Mouse (Mus musculus) midbrain, embryonic 16.5 days (tissue): ENCODE results near the gene Mthfr. TPM values are rescaled to one million over a fixed set of nuclear protein-coding genes. Genes with fewer than 3 reads are reported as not detected.
A peak's percentile ranks its signal among the peaks of the same experiment; 100 is the strongest.

ENCODE experiments used
- ATAC-seq: fragments of 200-750 bp; cut with Nextera tagmentation; 2 replicates; pipeline ENCODE4 v1.8.0; 2017; ENCODE audit warnings: moderate TSS enrichment
- H3K27ac ChIP-seq: fragments of 300-500 bp; sonication (generic); 2 replicates; pipeline ENCODE4 v1.5.1; 2014; ENCODE audit warnings: mild to moderate bottlenecking, low read length, mixed read lengths
- H3K27me3 ChIP-seq: fragments of 300-500 bp; sonication (generic); 2 replicates; pipeline ENCODE4 v1.6.1; 2014; ENCODE audit warnings: low read depth, low read length, mixed read lengths; ENCODE audit not compliant: control insufficient read depth, insufficient read depth
- H3K36me3 ChIP-seq: fragments of 300-500 bp; sonication (generic); 2 replicates; pipeline ENCODE4 v1.6.1; 2014; ENCODE audit warnings: mild to moderate bottlenecking, low read length, moderate library complexity, mixed read lengths; ENCODE audit not compliant: control insufficient read depth, insufficient read depth
- H3K4me1 ChIP-seq: fragments of 300-500 bp; sonication (generic); 2 replicates; pipeline ENCODE4 v1.6.1; 2014; ENCODE audit warnings: mild to moderate bottlenecking, low read length, mixed read lengths; ENCODE audit not compliant: control insufficient read depth, insufficient read depth
- H3K4me2 ChIP-seq: fragments of 300-500 bp; sonication (generic); 2 replicates; pipeline ENCODE4 v1.6.1; 2014; ENCODE audit warnings: mild to moderate bottlenecking, low read length, mixed read lengths
- H3K4me3 ChIP-seq: fragments of 300-500 bp; sonication (generic); 2 replicates; pipeline ENCODE4 v1.5.1; 2014; ENCODE audit warnings: low read depth, mild to moderate bottlenecking, low read length, moderate library complexity, mixed read lengths
- H3K9ac ChIP-seq: fragments of 300-500 bp; sonication (generic); 2 replicates; pipeline ENCODE4 v1.6.1; 2014; ENCODE audit warnings: low read depth, low read length, mixed read lengths
- H3K9me3 ChIP-seq: fragments of 300-500 bp; sonication (generic); replicated peaks from 2 replicates; pipeline ENCODE4 v1.6.1; 2014; ENCODE audit warnings: mild to moderate bottlenecking, low read length, mixed read lengths; ENCODE audit not compliant: control insufficient read depth, poor library complexity, severe bottlenecking
- WGBS: fragments of 180-500 bp; shearing (Covaris S2); extraction: QIAGEN DNeasy Blood & Tissue Kit; methylation state at CpG from one replicate; pipeline ENCODE4 v1.1.7; 2014; 5-methylcytosine and 5-hydroxymethylcytosine counted together
- polyA plus RNA-seq: library from polyadenylated mRNA; unstranded; fragments of >200 nt; fragmentation: Nextera tagmentation; extraction: Ambion mirVana; gene quantifications from 2 replicates; pipeline ENCODE4 v1.2.1, GENCODE M21; 2015

The Mthfr gene
- polyA plus RNA-seq, 1 experiment from 2014 or later: 22.2 TPM

DNA sequence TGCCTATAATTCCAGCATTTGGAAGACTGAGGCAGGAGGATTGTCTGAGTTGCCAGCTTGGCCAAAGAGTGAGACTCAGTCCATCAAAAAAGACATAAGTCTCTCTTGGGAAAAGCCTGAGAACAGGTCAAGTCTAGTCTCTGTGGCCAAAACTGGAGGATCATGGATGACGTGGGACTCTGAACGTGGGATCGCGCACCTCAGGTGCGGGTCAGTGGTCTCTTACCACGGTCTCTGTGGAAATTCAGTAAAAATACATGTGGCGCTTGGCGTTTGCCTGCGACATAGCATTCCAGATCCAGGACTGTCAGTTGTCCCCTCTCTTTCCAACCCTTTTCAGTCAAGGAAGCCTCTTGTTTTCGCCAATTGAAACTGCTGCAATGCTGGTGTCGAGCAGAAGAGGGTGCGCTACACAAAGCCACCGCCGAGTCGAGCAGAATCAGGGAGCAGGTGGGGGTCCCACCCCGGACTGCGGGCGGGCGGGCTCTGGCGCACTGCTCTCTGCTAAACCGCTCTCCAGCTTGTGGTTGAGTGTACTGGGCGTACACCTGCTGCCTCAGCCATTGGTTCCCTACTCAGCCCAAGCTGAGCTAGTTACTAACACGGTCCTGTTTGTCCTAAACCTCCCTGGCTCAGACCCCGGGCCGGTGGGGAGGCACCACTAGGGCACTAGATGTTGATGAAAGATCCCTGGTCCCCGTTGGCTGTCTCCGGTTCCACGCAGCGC lies 63.1 kb downstream of the Mthfr start:
- Histone ChIP-seq H3K9me3 (no peaks in the 10 kb centered on the region), H3K4me1 (peaks cover 10% of the 10 kb centered on the region), H3K4me3 (peak overlapping the region; percentile 10; the same call in 1 of the 2 replicates), H3K4me2 (peak overlapping the region; percentile 49), H3K36me3 (0 out of 2 replicates have a peak, but pooled peaks cover 2% of the 10 kb centered on the region), H3K27ac (peak overlapping the region; percentile 68), H3K9ac (peak overlapping the region; percentile 47; the same call in 1 of the 2 replicates), H3K27me3 (no peaks in the 10 kb centered on the region)
- 17% methylated on average over 29 of the region's 29 CpGs for whole genome bisulfite sequencing
- peak; percentile 86 for ATAC-seq

DNA sequence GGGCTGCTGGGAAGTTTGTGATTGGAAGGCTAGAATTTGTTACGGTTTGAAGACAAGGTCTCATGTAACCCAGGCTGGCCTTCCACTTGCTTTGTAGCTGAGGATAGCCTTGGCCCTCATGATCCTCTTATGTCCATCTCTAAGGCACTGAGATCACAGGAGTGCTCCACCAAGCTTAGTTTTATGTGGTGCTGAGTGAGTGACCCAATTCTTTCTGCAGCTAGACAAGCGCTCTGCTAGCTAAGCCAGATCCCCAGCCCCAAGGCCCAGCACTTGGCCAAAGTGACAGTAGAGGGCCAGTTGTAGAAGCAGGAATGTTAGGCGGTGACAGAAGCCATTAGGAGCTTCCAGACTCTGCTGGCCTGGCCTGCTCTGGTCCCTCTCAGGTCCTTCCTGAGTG lies 65.3 kb downstream of the Mthfr start:
- no peak for ATAC-seq
- Histone ChIP-seq H3K36me3 (0 out of 2 replicates have a peak, but pooled peaks cover 2% of the 10 kb centered on the region), H3K4me3 (no peak overlapping the region), H3K4me2 (no peak overlapping the region), H3K27ac (no peak overlapping the region), H3K9me3 (no peaks in the 10 kb centered on the region), H3K4me1 (peaks cover 10% of the 10 kb centered on the region), H3K9ac (no peak overlapping the region), H3K27me3 (no peaks in the 10 kb centered on the region)
- WGBS: 91% methylated on average over 3 of the region's 3 CpGs

DNA sequence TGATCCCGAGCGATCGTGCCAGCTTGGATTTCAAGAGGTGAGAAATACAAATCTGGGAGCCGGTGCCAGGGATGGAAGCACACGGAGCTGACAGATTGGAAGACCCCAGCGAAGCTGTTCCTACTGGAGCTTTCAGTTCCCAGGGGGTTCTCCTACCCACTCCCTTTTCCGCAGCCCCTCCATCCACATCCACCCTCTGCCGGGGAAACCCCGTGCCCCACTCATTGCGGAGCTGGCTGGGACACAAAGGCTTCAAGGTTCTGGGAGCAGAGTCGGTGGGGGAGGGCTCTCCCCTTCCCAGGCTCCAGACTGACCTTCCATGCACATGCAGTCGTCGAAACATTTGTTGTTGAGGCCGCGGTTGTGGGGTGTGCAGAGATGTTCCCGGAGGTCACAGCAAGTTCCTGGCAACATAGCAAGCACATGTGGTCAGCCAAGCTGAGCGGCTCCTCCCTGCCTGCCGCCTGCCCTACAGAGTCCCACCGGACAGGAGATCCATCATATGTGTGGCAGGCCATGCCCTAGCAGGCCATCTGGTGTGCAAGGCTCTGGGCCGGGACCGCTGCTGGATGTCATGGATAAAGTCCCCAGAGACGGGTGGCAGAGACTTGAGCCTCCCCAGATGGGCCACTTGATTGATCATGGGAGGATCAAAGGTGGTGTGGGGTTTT lies 68.9 kb downstream of the Mthfr start:
- no peak overlapping the region for H3K4me3 ChIP-seq
- no peak overlapping the region for H3K27ac ChIP-seq
- ATAC-seq: no peak
- H3K4me1 ChIP-seq: no peaks in the 10 kb centered on the region
- H3K27me3 ChIP-seq: no peaks in the 10 kb centered on the region
- H3K9ac ChIP-seq: no peak overlapping the region
- no peaks in the 10 kb centered on the region for H3K9me3 ChIP-seq
- 66% methylated on average over 22 of the region's 22 CpGs for WGBS
- H3K4me2 ChIP-seq: no peak overlapping the region
- peaks cover 6% of the 10 kb centered on the region; the same call in 1 of the 2 replicates for H3K36me3 ChIP-seq

DNA sequence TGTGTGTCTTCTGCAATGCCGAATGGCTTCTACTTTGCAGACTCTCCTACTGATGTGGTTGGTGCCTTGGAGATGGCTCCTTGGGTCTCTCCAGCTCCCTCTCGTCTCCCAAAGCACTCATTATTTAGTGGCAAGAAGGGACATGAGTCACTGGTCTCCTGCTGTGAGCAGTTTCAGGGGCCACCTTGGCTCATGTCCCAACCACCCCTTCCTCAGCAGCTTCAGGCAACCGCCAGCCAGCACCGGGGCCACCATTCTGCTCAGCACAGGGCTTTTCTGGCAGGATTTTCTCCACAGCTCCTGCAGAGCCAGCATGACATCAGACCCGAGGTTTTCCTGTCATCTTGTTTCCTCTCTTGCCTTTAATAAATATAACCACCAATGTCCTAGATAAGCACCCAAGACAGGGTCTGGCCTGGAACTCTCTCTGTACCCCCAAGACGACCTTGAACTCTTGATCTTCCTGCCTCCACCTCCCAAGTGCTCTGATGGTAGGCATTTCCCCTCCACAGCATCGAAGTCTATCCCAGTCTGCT lies 69.8 kb downstream of the Mthfr start:
- H3K9me3 ChIP-seq: no peaks in the 10 kb centered on the region
- H3K4me1 ChIP-seq: no peaks in the 10 kb centered on the region
- H3K4me2 ChIP-seq: no peak overlapping the region
- peaks cover 6% of the 10 kb centered on the region; the same call in 1 of the 2 replicates for H3K36me3 ChIP-seq
- H3K27ac ChIP-seq: no peak overlapping the region
- H3K4me3 ChIP-seq: no peak overlapping the region
- ATAC-seq: no peak
- no peaks in the 10 kb centered on the region for H3K27me3 ChIP-seq
- no peak overlapping the region for H3K9ac ChIP-seq
- WGBS: 75% methylated on average over 7 of the region's 7 CpGs

Other genes with a start within 250 kb of the Mthfr start
- 3.3 and 3.9 TPM in 2 replicates for gene Zfp984, start 229.3 kb upstream of the Mthfr start, polyA plus RNA-seq
- 5.9 and 7.5 TPM in 2 replicates for gene Zfp933, start 190.7 kb upstream of the Mthfr start, polyA plus RNA-seq
- 34.8 and 38.8 TPM in 2 replicates for gene Miip, start 170.3 kb upstream of the Mthfr start, polyA plus RNA-seq
- 7.5 and 10.5 TPM in 2 replicates for gene Fv1, start 170.1 kb upstream of the Mthfr start, polyA plus RNA-seq
- gene Mfn2, start 134.4 kb upstream of the Mthfr start, polyA plus RNA-seq: 107 and 108 TPM in 2 replicates
- 20.8 and 21.2 TPM in 2 replicates for gene Plod1, start 102.3 kb upstream of the Mthfr start, polyA plus RNA-seq
- gene 2510039O18Rik, start 98.2 kb upstream of the Mthfr start, polyA plus RNA-seq: 9.5 and 11.1 TPM in 2 replicates
- gene Nppb, start 53.3 kb upstream of the Mthfr start, polyA plus RNA-seq: not detected in 2 replicates
- gene Nppa, start 38.4 kb upstream of the Mthfr start, polyA plus RNA-seq: 2.4 and 3.3 TPM in 2 replicates
- 36.5 and 36.9 TPM in 2 replicates for gene Clcn6, start 256 bp upstream of the Mthfr start, polyA plus RNA-seq
- 7.7 and 8.1 TPM in 2 replicates for gene Agtrap, start 49.0 kb downstream of the Mthfr start, polyA plus RNA-seq
- gene Mad2l2, start 91.3 kb downstream of the Mthfr start, polyA plus RNA-seq: 98.2 and 100 TPM in 2 replicates
- gene Draxin, start 91.6 kb downstream of the Mthfr start, polyA plus RNA-seq: 11.8 and 11.9 TPM in 2 replicates
- gene Fbxo6, start 113.1 kb downstream of the Mthfr start, polyA plus RNA-seq: 18.5 and 23.8 TPM in 2 replicates
- 90.1 and 102 TPM in 2 replicates for gene Fbxo44, start 121.4 kb downstream of the Mthfr start, polyA plus RNA-seq
- 5.6 and 9.4 TPM in 2 replicates for gene Fbxo2, start 121.5 kb downstream of the Mthfr start, polyA plus RNA-seq
- 12.4 and 12.7 TPM in 2 replicates for gene Disp3, start 248.9 kb downstream of the Mthfr start, polyA plus RNA-seq